Mouse (Mus musculus) liver, embryonic 14.5 days (tissue): ENCODE data around the gene Mylk.

Experiments
- CTCF ChIP-seq: IDR thresholded peaks from 2 replicates; pipeline ENCODE4 v1.5.1; 2016; ENCODE audit warnings: antibody characterized with exemption, low read depth, control low read depth
- EP300 ChIP-seq: IDR thresholded peaks from 2 replicates; pipeline ENCODE4 v1.6.1; 2016; ENCODE audit warnings: antibody characterized with exemption, low read depth

DNA sequence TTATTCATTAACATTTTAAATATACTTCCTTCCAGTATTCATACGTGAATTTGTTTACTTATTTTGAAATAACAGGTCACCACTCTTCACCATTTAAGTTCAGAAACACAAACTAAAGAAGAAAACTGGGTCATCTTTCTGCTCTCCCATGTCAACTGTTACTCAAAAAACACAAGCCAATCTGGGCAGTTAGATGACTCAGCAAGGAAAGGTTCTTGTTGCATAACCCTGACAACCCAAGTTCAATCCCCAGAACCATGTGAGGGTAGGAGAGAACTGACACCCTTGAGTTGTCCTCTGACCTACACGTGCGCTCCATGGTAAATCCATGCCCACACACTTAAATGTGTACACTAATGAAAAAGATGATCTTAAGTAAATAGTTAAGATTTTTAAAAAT is 19.9 kb upstream of the Mylk start:
- TF ChIP-seq CTCF, result no peak
- TF ChIP-seq EP300, result no peak
